Mouse (Mus musculus): Measurements from ENCODE around the gene Vmn1r26. TPM values are rescaled to one million over a fixed set of nuclear protein-coding genes. Genes with fewer than 3 reads are reported as not detected.
"Not testable (repeated sequence)": the region's sequence is repeated elsewhere in the genome, so short reads cannot be mapped to it uniquely, and the experiment has no call there.

The Vmn1r26 gene
- not detected for total RNA-seq (2021)
- long read RNA-seq, experiment 1, result 0 reads
- long read RNA-seq, experiment 2, result 0 reads

- DNase-seq (ENCODE audit: low spot score in 2 of 2), result no peak
Observed at GRCm38 (mm10) chr6:58015059-58015458, at the start of gene Vmn1r26. Gene Vmn1r26 (minus strand): TSS chr6:58015159.

GRCm38 (mm10) chr6:58044025-58044424, 29.1 kb upstream of the Vmn1r26 start:
- DNase-seq (ENCODE audit: low spot score in 2 of 2), result peak in 1 of 2 experiments; percentile 33

GRCm38 (mm10) chr6:58017478-58017877, 2.5 kb upstream of the Vmn1r26 start:
- DNase-seq (ENCODE audit: low spot score in 2 of 2), result not testable (repeated sequence)

- DNase-seq (ENCODE audit: low spot score in 2 of 2), result no peak
Observed at GRCm38 (mm10) chr6:57980710-57981109, 34.2 kb downstream of the Vmn1r26 start, which contains the start of gene Vmn1r25. Gene Vmn1r25 (minus strand): TSS chr6:57980810.

- DNase-seq (ENCODE audit: low spot score in 2 of 2), result not testable (repeated sequence)
Observed at GRCm38 (mm10) chr6:57961403-57961802, 53.6 kb downstream of the Vmn1r26 start, which contains the start of gene Vmn1r24. Gene Vmn1r24 (minus strand): TSS chr6:57961503.

Other genes starting within 250 kb of the Vmn1r26 start
- 100 to 1,000 TPM; 127 to 129 TPM for gene Vopp1, start 190.0 kb downstream of the Vmn1r26 start, total RNA-seq (2021)
- gene Vmn1r21, start 164.8 kb downstream of the Vmn1r26 start, total RNA-seq (2021), result not detected
- gene Vmn1r22, start 107.1 kb downstream of the Vmn1r26 start, total RNA-seq (2021), result not detected
- not detected for gene Vmn1r23, start 88.3 kb downstream of the Vmn1r26 start, total RNA-seq (2021)
- gene Vmn1r24, start 53.7 kb downstream of the Vmn1r26 start, total RNA-seq (2021), result not detected
- gene Vmn1r25, start 34.3 kb downstream of the Vmn1r26 start, total RNA-seq (2021), result not detected
- not detected for gene Vmn1r27, start 203.7 kb upstream of the Vmn1r26 start, total RNA-seq (2021)
- not detected for gene Vmn1r28, start 246.9 kb upstream of the Vmn1r26 start, total RNA-seq (2021)